Mouse (Mus musculus) 3T3-L1 (cell line): ENCODE results near the gene Muc13.

Experiments
- DNase-seq: peaks from one replicate; pipeline ENCODE4 v3.0.0-alpha.2; 2015; ENCODE audit warnings: low read depth, low spot score

The Muc13 gene

GRCm38 (mm10) chr16:33769848-33770247 is 24.0 kb upstream of the Muc13 start:
- DNase-seq = no peak

- no peak for DNase-seq
Observed at GRCm38 (mm10) chr16:33770778-33771454, 22.9 kb upstream of the Muc13 start.

GRCm38 (mm10) chr16:33772809-33773208 is 21.0 kb upstream of the Muc13 start:
- DNase-seq = no peak

- DNase-seq = peak; percentile 28
Observed at GRCm38 (mm10) chr16:33774972-33775371, 18.9 kb upstream of the Muc13 start.

- DNase-seq = peak; percentile 46
Observed at GRCm38 (mm10) chr16:33775733-33776335, 18.0 kb upstream of the Muc13 start.

- DNase-seq = peak; percentile 53
Observed at GRCm38 (mm10) chr16:33776766-33777529, 16.9 kb upstream of the Muc13 start.

- peak; percentile 26 for DNase-seq
Observed at GRCm38 (mm10) chr16:33777607-33778006, 16.2 kb upstream of the Muc13 start.

GRCm38 (mm10) chr16:33781789-33782728 is 11.8 kb upstream of the Muc13 start:
- DNase-seq = peak; percentile 68

GRCm38 (mm10) chr16:33782729-33783091 is 11.1 kb upstream of the Muc13 start:
- no peak for DNase-seq

GRCm38 (mm10) chr16:33784547-33784946 is 9.3 kb upstream of the Muc13 start:
- DNase-seq = no peak

- DNase-seq = no peak
Observed at GRCm38 (mm10) chr16:33785092-33785704, 8.6 kb upstream of the Muc13 start.

GRCm38 (mm10) chr16:33786657-33787390 is 7.0 kb upstream of the Muc13 start:
- no peak for DNase-seq

- no peak for DNase-seq
Observed at GRCm38 (mm10) chr16:33795106-33795505, 1.3 kb downstream of the Muc13 start.

- no peak for DNase-seq
Observed at GRCm38 (mm10) chr16:33795887-33796286, 2.0 kb downstream of the Muc13 start.

GRCm38 (mm10) chr16:33796756-33797155 is 2.9 kb downstream of the Muc13 start:
- DNase-seq = no peak

- peak; percentile 87 for DNase-seq
Observed at GRCm38 (mm10) chr16:33797860-33798259, 4.0 kb downstream of the Muc13 start.

GRCm38 (mm10) chr16:33810002-33810401 is 16.2 kb downstream of the Muc13 start:
- peak; percentile 37 for DNase-seq

- no peak for DNase-seq
Observed at GRCm38 (mm10) chr16:33818413-33819165, 24.8 kb downstream of the Muc13 start.

- DNase-seq = peak; percentile 96
Observed at GRCm38 (mm10) chr16:33820269-33821178, 26.7 kb downstream of the Muc13 start.
